Mouse (Mus musculus) olfactory bulb, adult 2 months (tissue): Measurements from ENCODE around the gene BC028528.

Experiments
- CTCF ChIP-seq: fragments of 200-500 bp; IDR thresholded peaks from 2 replicates; pipeline ENCODE4 v1.5.1; 2012; ENCODE audit warnings: low read depth, mild to moderate bottlenecking, low read length, moderate library complexity; ENCODE audit not compliant: insufficient read depth
- POLR2A ChIP-seq: fragments of 200-500 bp; IDR thresholded peaks from 2 replicates; pipeline ENCODE4 v1.6.1; 2012; ENCODE audit warnings: mild to moderate bottlenecking, low read depth, low read length, moderate library complexity; ENCODE audit not compliant: insufficient read depth

DNA sequence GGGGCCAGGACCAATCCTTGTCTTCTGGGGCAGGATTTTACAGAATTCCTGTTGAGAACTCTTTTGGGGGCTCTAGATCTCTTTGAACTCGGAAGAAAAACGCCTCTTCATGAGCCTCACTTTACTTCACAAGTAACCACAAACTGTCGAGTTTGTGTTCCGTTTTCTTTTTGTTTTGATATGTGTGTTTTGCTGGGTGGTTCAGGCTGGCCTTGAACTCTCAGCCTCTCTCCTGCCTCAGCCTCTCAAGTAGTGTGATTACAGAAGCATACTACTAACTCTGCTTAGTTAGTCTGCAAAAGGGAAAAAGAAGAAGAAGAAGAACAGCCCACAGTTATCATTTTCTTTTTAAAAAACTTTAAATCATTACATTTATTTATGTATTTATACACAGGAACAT lies 32.4 kb upstream of the BC028528 start:
- TF ChIP-seq CTCF, result no peak
- TF ChIP-seq POLR2A, result no peak
